Mouse (Mus musculus) hindbrain, embryonic 13.5 days (tissue): ENCODE data around the gene Slc13a2. TPM values are rescaled to one million over a fixed set of nuclear protein-coding genes. Genes with fewer than 3 reads are reported as not detected.
A peak's percentile ranks its signal among the peaks of the same experiment; 100 is the strongest.

Source experiments
- ATAC-seq: fragments of 200-750 bp; cut with Nextera tagmentation; 2 replicates; pipeline ENCODE4 v1.8.0; 2017; ENCODE audit warnings: moderate TSS enrichment; ENCODE audit not compliant: low FRiP score
- H3K27ac ChIP-seq: fragments of 300-500 bp; sonication (generic); 2 replicates; pipeline ENCODE4 v1.5.1; 2015; ENCODE audit warnings: inconsistent platforms, mild to moderate bottlenecking, moderate library complexity
- H3K27me3 ChIP-seq: fragments of 300-500 bp; sonication (generic); 2 replicates; pipeline ENCODE4 v1.6.1; 2015; ENCODE audit warnings: mild to moderate bottlenecking, inconsistent platforms
- H3K36me3 ChIP-seq: fragments of 300-500 bp; sonication (generic); 2 replicates; pipeline ENCODE4 v1.6.1; 2015; ENCODE audit warnings: mild to moderate bottlenecking, inconsistent platforms
- H3K4me1 ChIP-seq: fragments of 300-500 bp; sonication (generic); replicated peaks from 2 replicates; pipeline ENCODE4 v1.6.1; 2015; ENCODE audit warnings: inconsistent platforms
- H3K4me2 ChIP-seq: fragments of 300-500 bp; sonication (generic); 2 replicates; pipeline ENCODE4 v1.6.1; 2015; ENCODE audit warnings: inconsistent platforms, mild to moderate bottlenecking, moderate library complexity
- H3K4me3 ChIP-seq: fragments of 300-500 bp; sonication (generic); 2 replicates; pipeline ENCODE4 v1.5.1; 2015; ENCODE audit warnings: mild to moderate bottlenecking, inconsistent platforms
- H3K9ac ChIP-seq: fragments of 300-500 bp; sonication (generic); 2 replicates; pipeline ENCODE4 v1.6.1; 2015; ENCODE audit warnings: mild to moderate bottlenecking, inconsistent platforms
- H3K9me3 ChIP-seq: fragments of 300-500 bp; sonication (generic); 2 replicates; pipeline ENCODE4 v1.6.1; 2016; ENCODE audit warnings: inconsistent platforms
- WGBS: fragments of 180-500 bp; shearing (Covaris S2); methylation state at CpG from one replicate; pipeline ENCODE4 v1.1.7; 2015; 5-methylcytosine and 5-hydroxymethylcytosine counted together
- polyA plus RNA-seq: library from polyadenylated mRNA; unstranded; fragments of >200 nt; fragmentation: Nextera tagmentation; extraction: Ambion mirVana; gene quantifications from 2 replicates; pipeline ENCODE4 v1.2.1, GENCODE M21; 2015

Slc13a2 gene
- polyA plus RNA-seq, 1 experiment from 2014 or later, result not detected

GRCm38 (mm10) chr11:78360789-78361131 is 61.3 kb downstream of the Slc13a2 start:
- Histone ChIP-seq H3K27ac (no peak overlapping the region), H3K4me3 (no peak overlapping the region), H3K27me3 (no peaks in the 10 kb centered on the region), H3K36me3 (no peaks in the 10 kb centered on the region), H3K9me3 (no peaks in the 10 kb centered on the region), H3K9ac (no peak overlapping the region), H3K4me2 (no peak overlapping the region), H3K4me1 (no peaks in the 10 kb centered on the region)
- ATAC-seq, result peak; percentile 18; the same call in 1 of the 2 replicates
- WGBS, result 70% methylated on average over 2 of the region's 2 CpGs

- H3K9ac ChIP-seq, result no peak overlapping the region
- ATAC-seq, result peak; percentile 54
- H3K27ac ChIP-seq, result no peak overlapping the region
- H3K4me1 ChIP-seq, result no peaks in the 10 kb centered on the region
- H3K27me3 ChIP-seq, result no peaks in the 10 kb centered on the region
- H3K4me2 ChIP-seq, result peak overlapping the region; percentile 46
- no peaks in the 10 kb centered on the region for H3K36me3 ChIP-seq
- 14% methylated on average over 13 of the region's 13 CpGs for WGBS
- no peaks in the 10 kb centered on the region for H3K9me3 ChIP-seq
- peak overlapping the region; percentile 18 for H3K4me3 ChIP-seq
Observed at GRCm38 (mm10) chr11:78360125-78360788, 61.8 kb downstream of the Slc13a2 start.

- no peak overlapping the region for H3K27ac ChIP-seq
- no peak overlapping the region for H3K4me3 ChIP-seq
- no peak for ATAC-seq
- H3K36me3 ChIP-seq, result no peaks in the 10 kb centered on the region
- H3K4me2 ChIP-seq, result no peak overlapping the region
- no peaks in the 10 kb centered on the region for H3K27me3 ChIP-seq
- no peaks in the 10 kb centered on the region for H3K4me1 ChIP-seq
- WGBS, result 13% methylated on average over 22 of the region's 22 CpGs
- no peaks in the 10 kb centered on the region for H3K9me3 ChIP-seq
- H3K9ac ChIP-seq, result no peak overlapping the region
Observed at GRCm38 (mm10) chr11:78358330-78359007, 63.5 kb downstream of the Slc13a2 start.

GRCm38 (mm10) chr11:78355471-78356238 is 66.4 kb downstream of the Slc13a2 start:
- Histone ChIP-seq H3K4me1 (no peaks in the 10 kb centered on the region), H3K9ac (no peak overlapping the region), H3K4me2 (no peak overlapping the region), H3K27ac (no peak overlapping the region), H3K27me3 (no peaks in the 10 kb centered on the region), H3K4me3 (no peak overlapping the region), H3K9me3 (no peaks in the 10 kb centered on the region), H3K36me3 (no peaks in the 10 kb centered on the region)
- no peak for ATAC-seq
- WGBS, result 35% methylated on average over 4 of the region's 4 CpGs

- Histone ChIP-seq H3K4me1 (no peaks in the 10 kb centered on the region), H3K4me3 (no peak overlapping the region), H3K9ac (no peak overlapping the region), H3K4me2 (no peak overlapping the region), H3K9me3 (no peaks in the 10 kb centered on the region), H3K27me3 (no peaks in the 10 kb centered on the region), H3K36me3 (no peaks in the 10 kb centered on the region), H3K27ac (no peak overlapping the region)
- ATAC-seq, result no peak
- 92% methylated on average over 6 of the region's 6 CpGs for WGBS
Observed at GRCm38 (mm10) chr11:78354905-78355304, 67.1 kb downstream of the Slc13a2 start.

- no peaks in the 10 kb centered on the region for H3K9me3 ChIP-seq
- no peak overlapping the region for H3K9ac ChIP-seq
- 89% methylated on average over 1 of the region's 1 CpGs for WGBS
- no peaks in the 10 kb centered on the region for H3K4me1 ChIP-seq
- H3K27ac ChIP-seq, result no peak overlapping the region
- H3K36me3 ChIP-seq, result peaks cover 15% of the 10 kb centered on the region
- no peaks in the 10 kb centered on the region for H3K27me3 ChIP-seq
- ATAC-seq, result no peak
- no peak overlapping the region for H3K4me2 ChIP-seq
- H3K4me3 ChIP-seq, result no peak overlapping the region
Observed at GRCm38 (mm10) chr11:78353081-78353480, 68.9 kb downstream of the Slc13a2 start.

- Histone ChIP-seq H3K4me2 (no peak overlapping the region), H3K27me3 (no peaks in the 10 kb centered on the region), H3K4me1 (peaks cover 30% of the 10 kb centered on the region), H3K4me3 (no peak overlapping the region), H3K9ac (no peak overlapping the region; the same call in 1 of the 2 replicates), H3K36me3 (peaks cover 21% of the 10 kb centered on the region), H3K9me3 (no peaks in the 10 kb centered on the region), H3K27ac (no peak overlapping the region)
- 81% methylated on average over 4 of the region's 4 CpGs for WGBS
- no peak for ATAC-seq
Observed at GRCm38 (mm10) chr11:78349441-78350358, 72.3 kb downstream of the Slc13a2 start.

GRCm38 (mm10) chr11:78348474-78348873 is 73.5 kb downstream of the Slc13a2 start:
- Histone ChIP-seq H3K9ac (peak overlapping the region; percentile 19; the same call in 1 of the 2 replicates), H3K27me3 (no peaks in the 10 kb centered on the region), H3K4me2 (no peak overlapping the region), H3K4me3 (no peak overlapping the region), H3K27ac (no peak overlapping the region), H3K4me1 (peaks cover 39% of the 10 kb centered on the region), H3K9me3 (no peaks in the 10 kb centered on the region), H3K36me3 (peaks cover 21% of the 10 kb centered on the region)
- WGBS, result 27% methylated on average over 7 of the region's 7 CpGs
- no peak for ATAC-seq

- no peak overlapping the region for H3K27ac ChIP-seq
- 71% methylated on average over 9 of the region's 9 CpGs for WGBS
- no peak overlapping the region for H3K4me3 ChIP-seq
- H3K4me2 ChIP-seq, result no peak overlapping the region
- H3K27me3 ChIP-seq, result no peaks in the 10 kb centered on the region
- 0 out of 2 replicates have a peak overlapping the region, but pooled peaks have one; percentile 19 for H3K9ac ChIP-seq
- H3K36me3 ChIP-seq, result peaks cover 21% of the 10 kb centered on the region
- peaks cover 43% of the 10 kb centered on the region for H3K4me1 ChIP-seq
- no peak for ATAC-seq
- no peaks in the 10 kb centered on the region for H3K9me3 ChIP-seq
Observed at GRCm38 (mm10) chr11:78347908-78348307, 74.1 kb downstream of the Slc13a2 start.
